Mouse (Mus musculus) kidney, postnatal 0 days (tissue): ENCODE data around the gene Apol7e. TPM values are rescaled to one million over a fixed set of nuclear protein-coding genes. Genes with fewer than 3 reads are reported as not detected.

ENCODE experiments used
- ATAC-seq: fragments of 200-750 bp; cut with Nextera tagmentation; replicated peaks from 2 replicates; pipeline ENCODE4 v1.8.0; 2017; ENCODE audit warnings: low read depth, moderate number of reproducible peaks, moderate TSS enrichment, moderate library complexity; ENCODE audit not compliant: low FRiP score
- DNase-seq: peaks from one replicate; pipeline ENCODE4 v3.0.0-alpha.2; 2016; ENCODE audit warnings: low spot score
- H3K27ac ChIP-seq: fragments of 300-500 bp; sonication (generic); 2 replicates; pipeline ENCODE4 v1.5.1; 2014; ENCODE audit warnings: mild to moderate bottlenecking
- H3K27me3 ChIP-seq: fragments of 300-500 bp; sonication (generic); 2 replicates; pipeline ENCODE4 v1.6.1; 2014; ENCODE audit warnings: low read length, mixed read lengths; ENCODE audit not compliant: insufficient read depth
- H3K36me3 ChIP-seq: fragments of 300-500 bp; sonication (generic); 2 replicates; pipeline ENCODE4 v1.6.1; 2014; ENCODE audit warnings: low read length, mixed read lengths; ENCODE audit not compliant: insufficient read depth
- H3K4me1 ChIP-seq: fragments of 300-500 bp; sonication (generic); replicated peaks from 2 replicates; pipeline ENCODE4 v1.6.1; 2014; ENCODE audit warnings: antibody characterized with exemption, low read length, mixed read lengths; ENCODE audit not compliant: insufficient read depth
- H3K4me2 ChIP-seq: fragments of 300-500 bp; sonication (generic); 2 replicates; pipeline ENCODE4 v1.6.1; 2014; ENCODE audit warnings: mild to moderate bottlenecking, low read length, moderate library complexity, mixed read lengths
- H3K4me3 ChIP-seq: fragments of 300-500 bp; sonication (generic); replicated peaks from 2 replicates; pipeline ENCODE4 v1.5.1; 2014; ENCODE audit warnings: low read depth, low read length
- H3K9ac ChIP-seq: fragments of 300-500 bp; sonication (generic); 2 replicates; pipeline ENCODE4 v1.6.1; 2014; ENCODE audit warnings: low read depth, low read length
- H3K9me3 ChIP-seq: fragments of 300-500 bp; sonication (generic); replicated peaks from 2 replicates; pipeline ENCODE4 v1.6.1; 2016; ENCODE audit warnings: low read length, inconsistent platforms, mixed read lengths
- CTCF ChIP-seq: IDR thresholded peaks from 2 replicates; pipeline ENCODE4 v1.5.1; 2016; ENCODE audit warnings: antibody characterized with exemption, low read depth, mild to moderate bottlenecking, moderate library complexity
- WGBS: fragments of 180-500 bp; shearing (Covaris S2); extraction: QIAGEN DNeasy Blood & Tissue Kit; methylation state at CpG from one replicate; pipeline ENCODE4 v1.1.7; 2014; 5-methylcytosine and 5-hydroxymethylcytosine counted together
- polyA plus RNA-seq: library from polyadenylated mRNA; unstranded; fragments of >200 nt; fragmentation: Nextera tagmentation; extraction: Ambion mirVana; gene quantifications from 2 replicates; pipeline ENCODE4 v1.2.1, GENCODE M21; 2015

Apol7e gene
- polyA plus RNA-seq, 1 experiment from 2014 or later = not detected

DNA sequence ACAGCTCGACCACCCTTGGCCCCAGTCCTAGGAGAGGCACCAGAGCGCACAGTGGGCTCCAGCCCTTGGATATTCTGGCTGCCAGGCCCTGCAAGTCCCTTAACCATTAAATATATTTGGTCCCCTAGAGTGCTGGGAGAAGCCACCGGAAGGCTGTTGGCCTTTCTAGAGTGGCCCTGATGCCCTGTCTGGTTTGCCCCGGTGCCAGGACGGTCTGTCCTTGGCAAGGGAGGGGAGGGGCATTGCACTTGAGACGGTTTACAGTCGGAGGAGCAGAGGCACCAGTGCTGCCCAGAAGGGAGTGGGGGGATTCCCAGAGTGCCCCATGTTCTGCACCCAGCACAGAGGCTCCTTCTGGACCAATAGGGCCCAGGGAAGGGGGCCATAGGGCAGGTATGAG, 62.4 kb downstream of the Apol7e start:
- H3K4me1 ChIP-seq = no peaks in the 10 kb centered on the region
- no peaks in the 10 kb centered on the region for H3K27me3 ChIP-seq
- no peak overlapping the region for H3K4me3 ChIP-seq
- DNase-seq = no peak
- H3K4me2 ChIP-seq = no peak overlapping the region
- 94% methylated on average over 7 of the region's 7 CpGs for WGBS
- no peak overlapping the region for H3K9ac ChIP-seq
- H3K27ac ChIP-seq = no peak overlapping the region
- no peaks in the 10 kb centered on the region for H3K9me3 ChIP-seq
- no peak for ATAC-seq
- TF ChIP-seq CTCF = no peak
- H3K36me3 ChIP-seq = peaks cover 58% of the 10 kb centered on the region

DNA sequence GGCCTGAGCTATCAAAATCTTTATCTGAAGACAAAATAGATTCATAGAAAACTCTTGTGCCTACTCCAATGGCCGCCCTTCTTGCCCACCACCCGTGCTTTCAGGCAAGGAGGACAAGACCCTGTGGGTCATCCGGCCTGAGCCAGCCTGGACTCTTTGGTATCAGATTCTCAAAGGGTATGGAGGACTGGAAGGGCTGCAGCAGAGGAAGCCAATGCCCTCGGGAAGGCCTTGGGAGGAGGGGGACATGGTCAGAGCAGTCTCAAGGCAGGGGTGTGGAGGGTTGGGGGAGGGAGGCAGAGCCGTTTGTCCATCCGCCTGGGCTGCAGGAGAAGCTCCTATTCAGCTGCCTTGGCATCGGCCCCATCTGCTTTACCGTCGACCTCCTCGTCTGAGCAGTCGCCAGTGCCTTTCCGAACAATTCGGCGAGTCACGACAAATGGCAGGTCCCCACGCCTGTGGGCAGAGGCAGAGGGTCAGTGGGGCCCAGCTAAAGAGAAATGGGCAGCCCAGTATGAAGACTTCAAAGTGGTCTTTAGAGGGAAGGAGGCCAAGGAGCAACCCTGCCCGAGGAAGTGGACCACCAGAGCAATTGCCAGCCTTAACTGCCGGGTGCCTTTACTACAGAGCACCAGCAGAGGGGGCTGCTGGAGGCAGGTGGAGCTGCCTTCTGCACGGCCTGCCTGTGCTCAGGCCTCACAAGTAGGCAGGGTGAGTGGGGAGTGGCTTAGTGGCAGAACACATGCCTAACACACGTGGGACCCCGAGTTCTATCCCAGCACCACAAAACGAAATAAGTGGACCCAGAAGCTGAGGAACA, 63.1 kb downstream of the Apol7e start:
- ATAC-seq (no peak), DNase-seq (peak; percentile 46)
- Histone ChIP-seq H3K36me3 (peaks cover 65% of the 10 kb centered on the region), H3K4me1 (no peaks in the 10 kb centered on the region), H3K27me3 (no peaks in the 10 kb centered on the region), H3K9ac (no peak overlapping the region), H3K27ac (no peak overlapping the region), H3K9me3 (no peaks in the 10 kb centered on the region), H3K4me2 (no peak overlapping the region), H3K4me3 (no peak overlapping the region)
- 65% methylated on average over 22 of the region's 22 CpGs for WGBS
- TF ChIP-seq CTCF = peak; percentile 74

DNA sequence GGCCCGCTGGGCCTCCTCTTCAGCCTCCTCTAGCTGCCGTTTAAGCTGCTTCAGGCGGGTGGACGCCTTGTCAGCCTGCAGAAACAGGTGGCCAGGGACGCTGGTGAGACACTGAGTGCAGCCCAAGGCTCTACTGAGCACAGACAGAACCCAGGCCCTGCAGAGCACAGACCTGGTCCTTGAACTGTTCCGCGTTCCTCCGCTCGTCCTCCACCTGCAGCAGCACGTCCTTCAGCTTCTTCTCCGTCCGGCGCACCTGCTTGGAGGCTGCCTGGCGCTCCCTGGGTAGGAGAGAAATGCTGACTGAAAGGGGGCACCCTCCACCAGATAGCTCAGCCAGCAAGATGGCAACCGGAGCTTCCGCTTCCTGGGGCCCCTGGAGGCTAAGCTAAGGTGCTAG, 64.4 kb downstream of the Apol7e start:
- H3K27ac ChIP-seq = no peak overlapping the region
- no peaks in the 10 kb centered on the region for H3K4me1 ChIP-seq
- H3K36me3 ChIP-seq = peaks cover 78% of the 10 kb centered on the region
- no peak overlapping the region for H3K9ac ChIP-seq
- no peaks in the 10 kb centered on the region for H3K27me3 ChIP-seq
- WGBS = 92% methylated on average over 16 of the region's 16 CpGs
- TF ChIP-seq CTCF = no peak
- H3K9me3 ChIP-seq = no peaks in the 10 kb centered on the region
- DNase-seq = no peak
- ATAC-seq = no peak
- H3K4me3 ChIP-seq = no peak overlapping the region
- H3K4me2 ChIP-seq = no peak overlapping the region

DNA sequence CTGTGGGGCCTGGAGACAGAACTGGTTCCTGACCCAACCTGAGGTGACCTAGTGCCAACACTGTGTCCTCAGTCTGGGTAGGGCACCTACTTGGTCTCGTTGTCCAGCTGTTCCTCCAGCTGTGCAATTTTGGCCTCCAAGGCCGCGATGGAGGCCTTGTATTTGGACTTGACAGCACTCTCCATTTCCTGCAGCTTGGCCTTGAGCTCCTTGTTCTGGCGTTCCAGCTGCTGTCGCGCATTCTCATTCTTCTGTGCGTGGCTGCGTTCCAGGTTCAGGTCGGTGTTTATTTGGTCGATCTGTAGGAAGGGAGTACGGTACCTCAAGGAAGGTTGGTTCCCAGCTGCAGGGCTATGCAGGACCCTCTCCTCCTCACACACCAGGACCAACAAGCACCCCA, 65.0 kb downstream of the Apol7e start:
- H3K9me3 ChIP-seq = no peaks in the 10 kb centered on the region
- no peaks in the 10 kb centered on the region for H3K4me1 ChIP-seq
- H3K4me2 ChIP-seq = no peak overlapping the region
- WGBS = 77% methylated on average over 11 of the region's 11 CpGs
- H3K27me3 ChIP-seq = no peaks in the 10 kb centered on the region
- ATAC-seq (no peak), DNase-seq (no peak)
- H3K9ac ChIP-seq = no peak overlapping the region
- H3K36me3 ChIP-seq = peaks cover 84% of the 10 kb centered on the region
- H3K4me3 ChIP-seq = no peak overlapping the region
- H3K27ac ChIP-seq = no peak overlapping the region
- no peak for TF ChIP-seq CTCF

DNA sequence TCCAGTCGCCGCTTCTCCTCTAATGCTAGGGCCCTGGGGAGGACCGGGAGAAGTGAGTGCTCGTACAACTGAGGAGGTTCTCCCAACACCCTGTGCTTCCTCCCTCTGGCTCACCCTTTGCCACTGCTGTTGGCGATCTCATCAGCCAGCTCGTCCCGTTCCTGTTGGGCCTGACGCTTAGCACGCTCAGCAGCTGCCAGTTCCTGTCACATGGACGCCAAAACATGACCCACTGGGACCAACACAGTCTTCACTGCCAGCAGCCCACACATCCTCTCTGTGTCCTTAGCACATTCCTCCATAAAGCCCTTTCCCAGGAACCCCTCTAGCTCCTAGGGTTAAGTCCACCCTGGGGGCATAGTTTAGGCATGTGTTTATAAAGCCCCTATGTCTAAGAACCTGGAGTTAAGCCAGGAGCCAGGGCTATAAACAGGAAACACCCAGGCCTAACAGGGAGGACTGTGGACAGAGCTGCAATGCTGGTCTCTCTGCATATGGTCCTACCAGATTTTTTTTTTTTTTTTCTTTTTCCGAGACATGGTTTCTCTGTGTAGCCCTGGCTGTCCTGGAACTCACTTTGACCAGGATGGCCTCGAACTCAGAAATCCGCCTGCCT, 65.8 kb downstream of the Apol7e start:
- H3K4me1 ChIP-seq = no peaks in the 10 kb centered on the region
- H3K4me2 ChIP-seq = no peak overlapping the region
- H3K4me3 ChIP-seq = no peak overlapping the region
- no peaks in the 10 kb centered on the region for H3K27me3 ChIP-seq
- ATAC-seq (no peak), DNase-seq (no peak)
- no peak overlapping the region for H3K9ac ChIP-seq
- no peaks in the 10 kb centered on the region for H3K9me3 ChIP-seq
- no peak overlapping the region for H3K27ac ChIP-seq
- TF ChIP-seq CTCF = no peak
- 71% methylated on average over 13 of the region's 13 CpGs for WGBS
- H3K36me3 ChIP-seq = peaks cover 91% of the 10 kb centered on the region

DNA sequence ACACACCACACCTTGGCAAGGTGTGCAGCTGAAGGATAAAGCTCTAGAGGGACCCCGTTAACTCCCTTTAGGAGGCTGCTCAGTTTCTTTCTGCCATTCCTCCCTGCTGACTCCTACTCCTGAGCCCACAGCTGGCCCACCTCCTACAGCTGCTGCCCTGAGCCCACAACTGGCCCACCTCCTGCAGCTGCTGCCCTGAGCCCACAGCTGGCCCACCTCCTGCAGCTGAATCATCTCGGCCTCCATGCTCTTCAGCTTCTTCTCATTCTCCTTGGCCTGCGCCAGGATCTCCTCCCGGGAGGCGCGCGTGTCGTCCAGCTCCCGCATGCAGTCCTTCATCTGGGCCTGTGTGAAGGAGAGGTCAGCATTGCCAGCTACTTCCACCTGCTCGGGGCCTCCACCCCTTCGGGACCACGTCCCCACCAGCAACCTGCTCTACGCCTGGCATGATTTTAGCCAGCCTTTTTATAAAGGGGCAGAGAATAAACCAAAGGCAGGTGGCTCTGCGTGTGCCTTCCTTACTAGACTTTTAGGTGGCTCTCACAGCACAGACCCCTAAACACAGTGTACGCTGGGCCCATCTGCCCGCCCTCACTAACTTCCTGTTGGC, 66.9 kb downstream of the Apol7e start:
- no peaks in the 10 kb centered on the region for H3K9me3 ChIP-seq
- 89% methylated on average over 16 of the region's 16 CpGs for WGBS
- no peak overlapping the region for H3K9ac ChIP-seq
- H3K27ac ChIP-seq = no peak overlapping the region
- H3K27me3 ChIP-seq = no peaks in the 10 kb centered on the region
- no peak for TF ChIP-seq CTCF
- no peak overlapping the region for H3K4me2 ChIP-seq
- no peaks in the 10 kb centered on the region for H3K4me1 ChIP-seq
- H3K4me3 ChIP-seq = no peak overlapping the region
- H3K36me3 ChIP-seq = peaks cover 95% of the 10 kb centered on the region
- DNase-seq (no peak), ATAC-seq (no peak)
